Mouse (Mus musculus) MEL (cell line): Measurements from ENCODE around the gene Rpl38.

Source experiments
- CTCF ChIP-seq, 3 experiments: IDR thresholded peaks in 2 of 3; conservative IDR thresholded peaks in 1 of 3; 2 replicates each; pipeline ENCODE4 v1.5.1; 2011 to 2012; ENCODE audit warnings: low read length in 3 of 3, low read depth in 2 of 3, mild to moderate bottlenecking in 2 of 3, improper control_type of control experiment in 1 of 3, inconsistent platforms in 1 of 3, mixed read lengths in 1 of 3, moderate library complexity in 1 of 3; ENCODE audit not compliant: control insufficient read depth in 1 of 3, insufficient read depth in 1 of 3, poor library complexity in 1 of 3, severe bottlenecking in 1 of 3
- ELF1 ChIP-seq: IDR thresholded peaks from 2 replicates; pipeline ENCODE4 v1.6.1; 2014; ENCODE audit warnings: low read depth, mild to moderate bottlenecking, inconsistent platforms, low read length, improper control_type of control experiment, moderate library complexity
- EP300 ChIP-seq, 2 experiments: IDR thresholded peaks; 2 replicates each; pipeline ENCODE4 v1.6.1; 2011; ENCODE audit warnings: improper control_type of control experiment in 2 of 2, low read length in 2 of 2, low read depth in 1 of 2, mild to moderate bottlenecking in 1 of 2
- HCFC1 ChIP-seq: IDR thresholded peaks from 2 replicates; pipeline ENCODE4 v1.6.1; 2012; ENCODE audit warnings: low read depth, mild to moderate bottlenecking, inconsistent platforms, low read length, improper control_type of control experiment, moderate library complexity
- MAX ChIP-seq: IDR thresholded peaks from 2 replicates; pipeline ENCODE4 v1.6.1; 2011; ENCODE audit warnings: low read length, improper control_type of control experiment
- MEF2A ChIP-seq: IDR thresholded peaks from 2 replicates; pipeline ENCODE4 v1.6.1; 2014; ENCODE audit warnings: low read depth, mild to moderate bottlenecking, inconsistent platforms, low read length, improper control_type of control experiment; ENCODE audit not compliant: poor library complexity, insufficient replicate concordance, severe bottlenecking; ENCODE audit errors: extremely low read depth
- MXI1 ChIP-seq: IDR thresholded peaks from 2 replicates; pipeline ENCODE4 v1.6.1; 2011; ENCODE audit warnings: mild to moderate bottlenecking, low read depth, low read length, improper control_type of control experiment
- POLR2A ChIP-seq, 2 experiments: IDR thresholded peaks; 2 replicates each; pipeline ENCODE4 v1.6.1; 2011 to 2012; ENCODE audit warnings: low read length in 2 of 2, mild to moderate bottlenecking in 2 of 2, control low read depth in 1 of 2, improper control_type of control experiment in 1 of 2, low read depth in 1 of 2, moderate library complexity in 1 of 2; ENCODE audit not compliant: control insufficient read depth in 1 of 2, insufficient read depth in 1 of 2, poor library complexity in 1 of 2
- RAD21 ChIP-seq: IDR thresholded peaks from 2 replicates; pipeline ENCODE4 v1.6.1; 2011; ENCODE audit warnings: mild to moderate bottlenecking, low read depth, low read length, improper control_type of control experiment
- TAL1 ChIP-seq: IDR thresholded peaks from 2 replicates; pipeline ENCODE4 v1.6.1; 2012; ENCODE audit warnings: mild to moderate bottlenecking, inconsistent platforms, low read length, moderate library complexity, mixed read lengths
- USF1 ChIP-seq: IDR thresholded peaks from 2 replicates; pipeline ENCODE4 v1.6.1; 2014; ENCODE audit warnings: low read depth, mild to moderate bottlenecking, inconsistent platforms, low read length, improper control_type of control experiment, moderate library complexity

DNA sequence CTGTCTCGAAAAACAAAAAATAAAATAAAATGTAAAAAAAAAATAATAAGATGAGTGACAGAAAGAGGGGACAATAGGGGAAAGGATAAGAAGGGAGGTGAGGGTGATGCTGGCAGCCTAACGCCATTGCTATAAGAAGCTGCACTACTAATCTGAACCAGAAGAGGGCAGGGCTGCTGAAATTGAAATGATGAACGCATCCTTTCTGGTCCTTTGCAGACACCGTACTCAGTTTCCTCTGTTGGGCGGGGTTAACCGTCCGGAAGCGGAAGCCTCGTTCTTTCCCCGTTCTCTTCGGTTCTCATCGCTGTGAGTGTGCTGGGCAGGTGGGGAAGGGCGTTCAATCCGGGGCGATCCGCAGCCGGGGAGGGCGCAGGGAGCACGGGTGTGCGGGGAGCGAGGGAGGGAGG is at the start of gene Rpl38:
- TF ChIP-seq MXI1 (peak; percentile 55), RAD21 (no peak), TAL1 (no peak), CTCF (IDR thresholded peaks at IDR 0.05 in 2 of 3, conservative IDR thresholded peaks at IDR 0.05 in 1 of 3; ENCODE audit: control insufficient read depth in 1 of 3, insufficient read depth in 1 of 3, low read depth in 2 of 3, low read length in 3 of 3, poor library complexity in 1 of 3, severe bottlenecking in 1 of 3) (peak; percentile 63 to 92 (median 66)), ELF1 (peak; percentile 99), MEF2A (0 out of 2 replicates have a peak, but pooled peaks have one; percentile 42), POLR2A (IDR thresholded peaks at IDR 0.05; ENCODE audit: control insufficient read depth in 1 of 2, insufficient read depth in 1 of 2, low read depth in 1 of 2, low read length in 2 of 2, poor library complexity in 1 of 2) (peak; percentile 67 to 93), USF1 (0 out of 2 replicates have a peak, but pooled peaks have one; percentile 23), EP300 (IDR thresholded peaks at IDR 0.05; ENCODE audit: low read depth in 1 of 2, low read length in 2 of 2) (peak in 1 of 2 experiments; percentile 44; a peak in 2 of 4 replicates), HCFC1 (peak; percentile 96), MAX (peak; percentile 62; the same call in 1 of the 2 replicates)
